In the genomic region with DNA sequence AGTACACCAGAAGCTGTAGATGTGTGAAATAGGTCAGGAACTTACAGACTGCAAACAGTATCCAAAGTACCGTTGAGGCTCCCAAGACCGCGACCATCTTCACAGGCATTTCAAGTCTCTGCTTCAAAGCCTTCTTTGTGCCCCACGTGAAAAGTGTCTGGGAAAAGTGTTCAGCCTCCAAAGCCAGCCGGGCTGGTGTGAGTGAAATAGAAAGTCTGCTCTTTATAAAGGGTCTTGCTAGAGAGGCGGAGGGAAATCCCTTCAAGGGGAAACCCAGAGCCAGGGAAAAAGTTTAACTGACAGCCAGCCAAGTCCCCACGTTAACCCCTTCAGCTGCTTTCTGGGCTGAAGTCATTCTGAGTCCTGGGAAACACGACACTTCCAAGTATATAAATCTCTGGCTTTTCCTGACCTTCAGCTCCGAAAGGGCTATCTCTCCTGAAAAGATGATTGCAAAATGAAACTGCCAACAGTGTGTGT, we compare ENCODE assay signal across 8 mouse cellular contexts. TPM values are rescaled to one million over a fixed set of nuclear protein-coding genes. Genes with fewer than 3 reads are reported as not detected.
DNase-seq lines count a peak whose midpoint lies in the region; ATAC-seq and TF ChIP-seq lines count a peak whose summit lies in the region.

Gene Vcam1 (minus strand): TSS at position 430 of the 480 bp plus-strand sequence.

- H3K9ac ChIP-seq in limb, embryonic 14.5 days (ENCODE audit: low read depth, low read length, severe bottlenecking): peak within 1 kb of the TSS; percentile 65
- no peak within 1 kb of the TSS for H3K9ac ChIP-seq in midbrain, embryonic 15.5 days

- H3K9me3 ChIP-seq in heart, embryonic 10.5 days: no peaks in the 10 kb centered on the region
- no peaks in the 10 kb centered on the region for H3K9me3 ChIP-seq in limb, embryonic 14.5 days (ENCODE audit: control insufficient read depth, low read length)
- H3K9me3 ChIP-seq in midbrain, embryonic 15.5 days: no peaks in the 10 kb centered on the region

- TF ChIP-seq CTCF in embryonic fibroblast, embryonic 13.5 days (IDR thresholded peaks at IDR 0.05; ENCODE audit: borderline replicate concordance, insufficient read depth, low read length): no peak
- no peak for TF ChIP-seq CTCF in kidney, adult 2 months (conservative IDR thresholded peaks at IDR 0.05; ENCODE audit: insufficient read depth, insufficient read length, low read depth, low read length)

- peak within 1 kb of the TSS; percentile 42 for H3K4me2 ChIP-seq in limb, embryonic 14.5 days (replicated peaks; ENCODE audit: low read depth, low read length, severe bottlenecking)
- H3K4me2 ChIP-seq in midbrain, embryonic 15.5 days: peak within 1 kb of the TSS; percentile 38

- H3K27me3 ChIP-seq in heart, embryonic 10.5 days (ENCODE audit: insufficient read depth, poor library complexity, severe bottlenecking): no peaks in the 10 kb centered on the region
- H3K27me3 ChIP-seq in kidney, adult 2 months (replicated peaks; ENCODE audit: control insufficient read depth, insufficient read depth, low read length): no peaks in the 10 kb centered on the region
- H3K27me3 ChIP-seq in limb, embryonic 14.5 days (ENCODE audit: control insufficient read depth, insufficient read depth, low read length): no peaks in the 10 kb centered on the region
- no peaks in the 10 kb centered on the region for H3K27me3 ChIP-seq in midbrain, embryonic 15.5 days (replicated peaks)

- peaks cover 2% of the 10 kb centered on the region; the same call in 1 of the 2 replicates for H3K4me1 ChIP-seq in embryonic fibroblast, embryonic 13.5 days (ENCODE audit: control insufficient read depth, insufficient read depth, low read length)
- peaks cover 12% of the 10 kb centered on the region for H3K4me1 ChIP-seq in heart, embryonic 10.5 days
- no peaks in the 10 kb centered on the region for H3K4me1 ChIP-seq in kidney, adult 2 months (ENCODE audit: control insufficient read depth, insufficient read depth, low read length)
- H3K4me1 ChIP-seq in limb, embryonic 14.5 days (ENCODE audit: control insufficient read depth, insufficient read depth, low read length): peaks cover 8% of the 10 kb centered on the region; the same call in 1 of the 2 replicates
- peaks cover 13% of the 10 kb centered on the region for H3K4me1 ChIP-seq in midbrain, embryonic 15.5 days

- peak; percentile 83 for ATAC-seq in limb, embryonic 14.5 days (ENCODE audit: low FRiP score, low read depth)
- peak; percentile 71 for ATAC-seq in midbrain, embryonic 15.5 days (replicated peaks)

- peak; percentile 91 for TF ChIP-seq POLR2A in embryonic fibroblast, embryonic 13.5 days (IDR thresholded peaks at IDR 0.05; ENCODE audit: low read depth, low read length)
- no peak for TF ChIP-seq POLR2A in kidney, adult 2 months (IDR thresholded peaks at IDR 0.05; ENCODE audit: low read depth, low read length)
- peak; percentile 100; the same call in 1 of the 2 replicates for TF ChIP-seq POLR2A in limb, embryonic 14.5 days (IDR thresholded peaks at IDR 0.05; ENCODE audit: borderline replicate concordance, extremely low read depth, insufficient read depth, insufficient read length)

- 9% methylated on average over 9 of the region's 9 CpGs for WGBS in heart, embryonic 10.5 days
- whole genome bisulfite sequencing in kidney, adult 2 months: 3% methylated on average over 9 of the region's 9 CpGs
- 4% methylated on average over 9 of the region's 9 CpGs for WGBS in limb, embryonic 14.5 days
- WGBS in midbrain, embryonic 15.5 days: under 1% methylated on average over 9 of the region's 9 CpGs

- peak in 1 of 2 experiments; percentile 13 for DNase-seq in left cerebral cortex, adult 18-20 months (ENCODE audit: low spot score in 2 of 2)
- DNase-seq in left cerebral cortex, adult 11 months (ENCODE audit: low spot score): no peak
- peak; percentile 84 for DNase-seq in heart, embryonic 10.5 days (ENCODE audit: low spot score)
- DNase-seq in kidney, adult 2 months: peak; percentile 52
- DNase-seq in limb, embryonic 14.5 days (ENCODE audit: low spot score): peak; percentile 89
- peak; percentile 26 for DNase-seq in urinary bladder, postnatal 14 days (ENCODE audit: low spot score)

- H3K4me3 ChIP-seq in embryonic fibroblast, embryonic 13.5 days (ENCODE audit: insufficient read depth, low read length): peak within 1 kb of the TSS; percentile 59
- peak within 1 kb of the TSS; percentile 57 for H3K4me3 ChIP-seq in heart, embryonic 10.5 days
- peak within 1 kb of the TSS; percentile 51 for H3K4me3 ChIP-seq in kidney, adult 2 months (ENCODE audit: insufficient read depth, low read depth, low read length)
- H3K4me3 ChIP-seq in limb, embryonic 14.5 days (replicated peaks; ENCODE audit: low read length): peak within 1 kb of the TSS; percentile 55
- peak within 1 kb of the TSS; percentile 23 for H3K4me3 ChIP-seq in midbrain, embryonic 15.5 days

- H3K36me3 ChIP-seq in heart, embryonic 10.5 days: peaks cover 4% of the 10 kb centered on the region
- H3K36me3 ChIP-seq in kidney, adult 2 months (ENCODE audit: control insufficient read depth, insufficient read depth, low read length): no peaks in the 10 kb centered on the region
- H3K36me3 ChIP-seq in limb, embryonic 14.5 days (ENCODE audit: control insufficient read depth, insufficient read depth, low read length): peaks cover 3% of the 10 kb centered on the region
- H3K36me3 ChIP-seq in midbrain, embryonic 15.5 days (replicated peaks): no peaks in the 10 kb centered on the region

- H3K27ac ChIP-seq in embryonic fibroblast, embryonic 13.5 days (ENCODE audit: insufficient read depth, low read length): peak within 1 kb of the TSS; percentile 86
- H3K27ac ChIP-seq in heart, embryonic 10.5 days: peak within 1 kb of the TSS; percentile 84
- H3K27ac ChIP-seq in kidney, adult 2 months (ENCODE audit: insufficient read depth, low read depth, low read length): 0 out of 2 replicates have a peak within 1 kb of the TSS, but pooled peaks have one; percentile 42
- peak within 1 kb of the TSS; percentile 72 for H3K27ac ChIP-seq in limb, embryonic 14.5 days (replicated peaks; ENCODE audit: low read depth, low read length)
- peak within 1 kb of the TSS; percentile 20; the same call in 1 of the 2 replicates for H3K27ac ChIP-seq in midbrain, embryonic 15.5 days

RNA-seq across cellular contexts. Expression of gene Vcam1, which starts in this region (rescaled TPM):
- 10 to 100 TPM; 17.3 to 17.9 TPM for total RNA-seq in left cerebral cortex, adult 18-20 months (2021)
- polyA plus RNA-seq in embryonic fibroblast, embryonic 13.5 days (2011; ENCODE audit: insufficient read length, low read depth, missing spikeins): 114 and 127 TPM in 2 replicates
- 61.3 and 66.1 TPM in 2 replicates for polyA plus RNA-seq in heart, embryonic 10.5 days (2016; fragmentation: Nextera tagmentation; extraction: Ambion mirVana)
- polyA plus RNA-seq in kidney, adult 2 months (2012; rRNA removed): 4.2 and 7.5 TPM in 2 replicates
- polyA plus RNA-seq in limb, embryonic 14.5 days (2012; rRNA removed): 57.8 and 66.7 TPM in 2 replicates
- 162 and 190 TPM in 2 replicates for polyA plus RNA-seq in limb, embryonic 14.5 days (2014; fragmentation: Nextera tagmentation; extraction: Ambion mirVana)
- 32.6 and 38.6 TPM in 2 replicates for polyA plus RNA-seq in midbrain, embryonic 15.5 days (2015; fragmentation: Nextera tagmentation; extraction: Ambion mirVana)

Comparison
In these comparisons a context has a peak if more than half of its experiments do, and no peak if none do; other contexts are left out.
1. H3K27ac ChIP-seq: peak in every context shown above with its lines; median percentile 86 in embryonic fibroblast, embryonic 13.5 days; 84 in heart, embryonic 10.5 days; 72 in limb, embryonic 14.5 days; 42 in kidney, adult 2 months; 20 in midbrain, embryonic 15.5 days.